Mouse (Mus musculus) frontal cortex, adult (tissue): Measurements from ENCODE around the gene Gm20767.
"Not testable (repeated sequence)": the region's sequence is repeated elsewhere in the genome, so short reads cannot be mapped to it uniquely, and the experiment has no call there.

Experiments
- ATAC-seq: cut with Nextera tagmentation; 2 replicates; pipeline ENCODE4 v1.9.2; 2017; ENCODE audit warnings: mild to moderate bottlenecking, moderate library complexity, mixed read lengths; ENCODE audit not compliant: low TSS enrichment

Gm20767 gene

DNA sequence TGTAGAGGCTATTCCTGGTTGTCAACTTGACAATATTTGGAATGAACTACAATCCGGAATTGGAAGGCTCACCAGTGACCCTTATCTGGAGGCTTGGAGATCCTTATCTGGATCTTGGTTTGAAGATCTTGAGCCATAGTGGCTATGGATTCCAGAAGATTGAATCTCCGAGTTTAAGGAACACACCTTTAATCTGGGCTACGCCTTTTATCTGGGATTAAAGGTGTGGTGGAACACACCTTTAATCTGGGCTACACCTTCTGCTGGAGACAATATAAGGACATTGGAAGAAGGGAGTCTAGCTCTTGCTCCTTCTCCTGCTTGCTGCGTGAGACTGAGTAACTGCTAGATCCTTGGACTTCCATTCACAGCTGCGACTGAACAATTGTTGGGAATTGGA, at the start of gene Gm20767:
Gene Gm20767 (plus strand): TSS at position 301 of the 400 bp plus-strand sequence.
- ATAC-seq = not testable (repeated sequence)

DNA sequence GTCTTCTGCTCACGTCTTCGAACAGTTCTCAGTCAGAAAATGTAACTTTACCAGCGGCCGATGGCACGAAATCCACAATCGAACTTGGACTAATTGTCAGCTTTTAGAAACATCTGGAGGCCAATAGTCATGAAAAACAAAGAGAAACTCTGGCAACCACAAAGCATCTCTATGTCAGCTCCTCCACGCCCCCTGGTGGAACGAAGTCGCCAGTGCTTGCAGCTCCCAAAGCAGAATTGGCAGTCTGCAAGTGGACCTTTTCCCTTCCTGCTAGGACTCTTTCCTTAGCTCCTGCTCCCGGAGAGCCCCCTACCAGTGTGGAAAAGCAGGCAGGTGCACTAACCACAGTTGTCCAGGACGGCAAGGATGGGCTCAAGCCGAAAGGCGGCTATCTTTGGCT, 47.1 kb upstream of the Gm20767 start:
- ATAC-seq = not testable (repeated sequence)

DNA sequence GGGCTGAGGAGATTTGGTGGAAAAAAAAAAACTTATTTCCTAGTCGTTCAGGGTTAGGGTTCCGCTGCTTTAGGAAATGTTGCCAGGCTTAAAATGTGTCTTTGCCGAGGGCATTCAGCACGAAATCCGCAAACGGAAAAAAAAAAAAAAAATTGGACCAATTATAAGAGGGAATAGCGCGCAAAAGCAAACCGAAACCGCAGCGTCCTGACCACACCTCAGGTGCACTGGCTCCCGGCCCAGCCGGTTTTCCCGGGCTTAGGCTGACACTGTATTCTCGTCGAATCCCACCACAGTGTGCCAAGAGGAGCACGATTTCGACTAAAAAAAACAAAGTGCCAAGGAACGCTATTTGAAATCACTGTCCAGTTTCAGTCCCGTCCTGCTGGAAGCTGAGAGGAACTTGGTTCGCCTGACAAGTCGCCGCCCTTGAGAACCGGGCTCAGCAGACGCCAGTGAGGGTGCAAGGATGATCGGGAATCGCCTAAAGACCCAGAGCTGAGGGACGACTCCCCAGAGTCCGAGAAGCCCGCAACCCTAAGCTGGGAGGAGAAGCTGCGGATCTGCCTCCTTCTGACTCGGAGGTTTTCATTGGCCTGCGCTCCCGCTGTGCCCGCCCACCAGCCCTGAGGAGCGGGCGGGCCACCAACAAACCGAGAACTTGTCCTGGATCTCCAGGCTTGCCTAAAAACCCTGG, 43.7 kb upstream of the Gm20767 start:
- ATAC-seq = not testable (repeated sequence)

DNA sequence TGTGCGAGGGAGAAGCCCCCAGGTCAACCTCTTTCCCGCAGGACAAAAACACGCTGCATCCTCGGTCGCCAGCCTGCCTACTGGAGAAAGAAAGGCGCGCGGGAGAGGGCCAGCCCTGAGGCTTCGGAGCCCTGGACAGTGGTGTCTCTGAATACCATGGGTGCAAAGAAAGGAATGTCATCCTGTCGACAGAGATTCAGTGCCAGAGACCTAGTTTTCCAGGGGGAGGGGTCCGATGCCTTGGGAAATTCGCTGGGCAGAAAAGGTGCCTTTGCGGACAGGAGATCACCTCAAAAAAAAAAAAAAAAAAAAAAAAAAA, 43.1 kb upstream of the Gm20767 start:
- ATAC-seq = not testable (repeated sequence)

DNA sequence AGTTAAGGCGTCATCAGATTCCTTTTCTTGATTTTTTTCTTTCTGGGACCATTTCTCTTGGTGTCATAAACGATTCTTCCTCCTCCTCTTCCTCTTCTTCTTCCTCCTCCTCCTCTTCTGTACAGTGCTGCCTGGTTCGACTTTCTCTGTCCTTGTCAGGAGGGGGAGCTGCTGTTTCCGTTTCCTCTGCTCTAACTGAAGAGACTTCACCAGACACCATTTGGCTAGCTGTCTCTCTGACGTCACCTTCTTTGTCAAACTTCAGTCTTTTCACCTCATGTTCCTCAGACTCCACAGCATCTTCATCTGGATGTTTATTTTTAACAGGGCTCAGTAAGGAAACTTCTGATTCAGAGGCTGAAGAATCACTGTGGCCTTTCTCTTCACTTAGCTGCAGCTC, 40.7 kb upstream of the Gm20767 start:
- ATAC-seq = 0 out of 2 replicates have a peak, but pooled peaks have one; percentile 41

DNA sequence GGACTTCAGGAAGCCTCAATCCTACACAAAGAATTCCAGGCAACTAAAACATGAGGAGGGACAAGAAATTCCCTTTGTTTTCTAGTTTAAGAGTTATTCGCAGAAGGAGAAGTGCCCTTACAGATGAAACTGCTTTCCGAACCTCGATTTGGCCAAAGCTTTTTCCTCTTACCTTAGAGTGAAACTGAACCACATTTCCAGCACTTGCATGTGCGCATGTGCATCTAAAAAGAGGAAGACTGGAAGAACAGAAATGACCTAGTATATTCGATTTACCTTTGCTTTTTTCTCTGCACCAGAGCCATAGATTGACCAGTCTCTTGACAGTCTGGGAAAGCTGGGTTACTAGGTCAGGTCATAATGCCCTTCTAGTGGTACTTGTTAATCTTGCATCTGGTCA, 33.5 kb upstream of the Gm20767 start:
- ATAC-seq = not testable (repeated sequence)

DNA sequence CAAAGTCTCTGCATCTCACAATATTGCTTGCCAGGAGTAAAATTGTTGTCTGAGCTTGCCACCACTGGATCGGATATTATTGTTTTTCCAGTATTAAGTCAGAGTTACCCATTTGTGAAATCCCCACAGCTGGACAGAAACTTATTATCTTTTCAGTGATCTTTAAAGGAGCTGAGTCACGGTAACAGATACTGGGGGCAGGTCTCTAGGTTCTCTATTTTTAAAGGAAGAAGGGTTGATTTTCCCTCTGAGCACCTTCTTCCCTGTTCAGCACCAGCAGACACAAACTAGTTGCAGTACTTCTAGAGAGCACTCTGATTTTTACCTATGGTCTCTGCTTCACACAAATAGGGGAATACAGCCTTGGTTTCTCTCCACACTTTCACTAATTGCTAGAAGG, 33.0 kb upstream of the Gm20767 start:
- ATAC-seq = not testable (repeated sequence)

DNA sequence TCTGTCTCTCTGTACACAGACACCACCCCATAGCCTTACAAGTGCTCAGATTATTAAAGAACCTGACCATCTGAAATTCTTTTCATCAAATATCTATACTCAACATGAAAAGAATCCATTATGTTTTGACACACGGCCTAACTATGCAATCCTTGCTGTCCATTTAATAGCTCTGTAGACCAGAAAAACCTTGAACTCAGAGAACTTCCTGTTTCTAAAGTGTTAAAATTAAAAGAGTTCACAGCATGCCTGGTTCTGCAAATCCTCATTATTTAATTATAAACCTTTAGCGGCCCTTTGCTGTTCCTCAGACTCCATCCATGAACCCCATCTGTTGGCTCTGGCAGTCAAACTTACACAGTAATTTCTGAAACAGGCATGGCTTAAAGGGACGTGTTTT, 2.3 kb downstream of the Gm20767 start:
- not testable (repeated sequence) for ATAC-seq

DNA sequence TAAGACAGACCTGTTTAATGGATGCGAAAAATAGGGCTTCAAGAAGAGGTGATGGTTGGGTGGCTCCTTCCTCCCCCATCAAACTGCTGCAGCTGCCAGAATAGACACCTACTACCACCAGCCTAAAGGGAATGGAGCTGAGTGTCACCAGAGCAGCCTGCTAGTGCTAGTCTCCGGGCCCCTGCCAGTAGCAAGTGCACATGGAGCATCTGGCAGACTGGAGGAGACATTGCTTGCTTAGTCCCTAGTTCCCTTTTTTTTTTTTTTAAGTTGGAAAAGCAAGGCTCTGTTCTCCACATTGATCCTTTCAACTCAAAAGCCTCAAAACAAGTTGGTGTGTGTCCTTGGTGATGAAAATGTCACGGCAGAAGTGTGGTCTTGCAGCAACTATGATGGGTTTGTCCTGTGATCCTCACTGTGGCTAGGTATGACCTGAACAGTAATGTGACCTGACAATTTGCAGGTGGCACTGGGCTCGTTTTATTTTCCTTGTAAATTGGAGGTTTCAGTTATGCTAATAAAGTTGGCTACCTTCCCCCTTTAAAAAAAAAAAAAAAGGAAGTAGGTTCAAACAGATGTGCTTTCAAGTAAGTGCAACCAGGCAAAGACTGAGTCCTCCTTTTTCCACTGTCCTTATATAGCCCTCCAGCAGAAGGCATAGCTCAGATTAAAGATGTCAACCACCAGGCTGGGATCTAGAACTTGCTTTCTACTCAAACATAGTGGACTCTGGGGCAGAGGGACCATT, 9.8 kb downstream of the Gm20767 start:
- not testable (repeated sequence) for ATAC-seq

DNA sequence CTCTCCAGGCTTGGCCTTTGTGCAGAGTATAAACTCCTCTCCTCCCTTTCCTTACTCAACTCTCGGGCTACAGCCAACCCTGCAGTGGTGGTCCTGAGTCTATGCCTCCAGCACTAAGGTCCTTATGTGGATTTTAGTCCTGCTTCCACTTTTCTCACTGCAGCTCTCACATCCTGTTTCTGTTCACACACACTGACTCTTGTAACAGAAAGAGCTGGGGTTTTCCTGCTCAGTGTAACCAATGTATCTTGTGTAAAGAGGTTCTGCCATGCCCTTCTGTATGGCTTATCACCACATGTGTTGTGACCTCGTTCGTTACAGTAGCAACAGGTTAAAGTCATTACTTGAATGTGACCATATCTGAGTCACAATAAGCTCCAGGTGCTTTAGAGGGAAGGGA, 10.5 kb downstream of the Gm20767 start:
- ATAC-seq = not testable (repeated sequence)

DNA sequence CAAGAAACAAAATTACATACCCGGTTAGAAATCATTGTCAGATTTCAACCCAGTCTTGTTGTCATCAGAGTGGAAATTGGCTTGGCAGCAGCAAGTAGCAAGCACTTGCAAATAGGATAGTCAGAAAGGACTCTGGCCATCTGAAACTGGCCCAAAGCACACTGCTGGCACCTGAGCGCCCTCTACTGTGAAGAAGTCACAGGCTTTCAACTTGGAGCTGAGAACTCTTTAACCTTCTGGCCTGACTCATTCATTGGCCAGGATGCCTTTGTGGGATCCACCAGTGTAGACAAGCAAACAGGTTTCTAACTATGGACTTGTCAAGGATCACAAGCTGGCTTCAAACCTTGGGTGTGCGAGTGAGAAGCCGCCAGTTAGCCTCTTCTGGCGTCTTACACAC, 28.3 kb downstream of the Gm20767 start:
- ATAC-seq = not testable (repeated sequence)

DNA sequence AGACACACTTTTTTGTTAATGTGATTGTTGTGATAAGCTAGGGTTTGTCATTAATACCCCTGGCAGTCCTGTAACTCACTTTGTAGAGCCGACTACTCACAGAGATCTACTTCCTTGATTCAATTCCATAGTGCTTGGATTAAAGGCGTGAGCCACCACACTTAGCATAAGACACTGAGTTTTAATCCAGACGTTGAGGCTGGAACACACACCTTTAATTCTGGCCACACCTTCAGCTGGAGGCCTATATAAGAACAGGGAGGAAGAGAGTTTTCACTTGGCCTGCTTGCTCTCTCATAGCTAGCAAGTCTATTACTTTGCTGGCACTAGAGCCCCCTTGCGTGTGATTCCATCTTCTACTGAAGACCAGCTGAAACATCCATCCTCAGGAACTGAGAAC, 32.1 kb downstream of the Gm20767 start, which contains the start of gene Gm21818:
Gene Gm21818 (plus strand): TSS at position 301 of the 400 bp plus-strand sequence.
- not testable (repeated sequence) for ATAC-seq

DNA sequence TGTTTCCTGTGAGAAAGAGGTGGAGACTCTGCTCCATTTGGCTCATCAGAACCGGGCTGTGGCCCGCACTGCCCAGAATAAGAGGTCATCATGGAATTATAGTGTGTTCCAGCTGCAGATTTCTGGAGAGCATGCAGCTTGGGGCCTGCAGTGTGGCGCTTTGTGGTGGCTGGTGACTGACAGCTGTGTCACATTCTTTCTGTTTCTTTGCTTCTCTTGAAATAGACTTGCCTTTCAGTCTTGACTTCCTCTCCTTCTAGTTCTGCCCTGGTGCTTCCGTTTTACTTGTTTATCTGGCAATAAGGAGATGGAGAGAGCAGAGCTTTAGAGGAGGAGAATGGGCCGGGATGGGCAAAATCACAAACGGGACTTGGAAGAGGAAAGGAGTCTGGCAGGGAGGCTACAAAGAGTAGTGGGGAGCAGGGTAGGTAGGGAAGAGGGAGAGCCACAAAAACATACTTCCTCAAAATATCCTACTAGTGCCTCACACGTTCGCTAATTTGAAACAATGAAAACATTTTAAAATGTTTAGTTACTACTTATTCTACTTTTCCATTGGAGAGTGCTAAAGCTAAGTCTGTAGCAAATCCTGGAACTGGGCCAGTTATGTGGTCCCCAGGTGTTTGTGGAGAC, 56.3 kb downstream of the Gm20767 start:
- not testable (repeated sequence) for ATAC-seq
